Comparison of ENCODE assay signal across 18 mouse cellular contexts in the genomic region with DNA sequence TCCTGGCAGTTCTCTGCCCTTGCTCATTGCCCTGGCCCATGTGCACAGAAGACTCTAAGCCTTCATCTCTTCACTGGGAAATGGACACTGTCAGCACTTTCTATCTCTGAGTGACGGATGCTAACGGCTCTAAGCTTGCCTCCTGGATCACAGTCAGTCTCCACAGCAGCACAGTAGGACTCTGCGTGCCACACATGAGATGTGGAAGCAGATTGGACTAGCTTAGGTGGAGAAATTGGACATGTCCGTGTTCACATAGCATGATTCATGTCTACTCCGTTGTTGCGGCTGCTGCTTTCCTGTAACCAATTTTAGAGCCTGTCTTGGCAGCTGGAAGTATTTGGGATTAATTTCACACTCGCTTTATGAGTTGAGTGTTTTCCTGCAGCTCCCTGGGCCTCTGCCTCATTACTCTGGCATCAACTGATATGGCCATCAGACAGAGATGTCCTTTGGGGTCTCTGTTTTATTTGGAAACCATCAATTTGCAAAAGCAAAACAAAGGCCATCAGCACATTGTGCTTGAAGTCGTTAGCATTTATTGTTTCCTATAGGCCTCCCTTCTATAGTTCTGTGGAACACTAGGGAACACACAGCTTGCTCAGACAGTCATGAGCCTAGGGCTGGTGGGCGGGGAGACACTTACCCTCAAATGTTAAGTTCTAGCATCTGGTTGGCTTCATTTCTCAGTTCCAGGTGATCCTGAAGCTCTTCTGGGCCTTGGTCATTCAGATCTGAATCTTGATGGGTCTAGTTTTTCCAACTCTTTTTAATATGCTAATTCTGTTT.
DNase-seq lines count a peak whose midpoint lies in the region; ATAC-seq and TF ChIP-seq lines count a peak whose summit lies in the region.
"Had no signal": no experiment of that assay in that cellular context is flagged by ENCODE, and none has a peak within 500 bp of the region (broad histone marks: within the 10 kb centered on the region; RNA-seq: fewer than 3 reads in every experiment).

No protein-coding gene starts in this region.

- H3K27me3 ChIP-seq in hindbrain, embryonic 15.5 days: no peaks in the 10 kb centered on the region
- H3K27me3 ChIP-seq in hindbrain, postnatal 0 days (ENCODE audit: insufficient read depth, low read length): no peaks in the 10 kb centered on the region
- H3K27me3 ChIP-seq in MEL (ENCODE audit: control insufficient read depth in 1 of 2, insufficient read depth in 2 of 2, low read length in 2 of 2): no peaks in the 10 kb centered on the region
- H3K27me3 ChIP-seq in limb, embryonic 13.5 days: peaks cover 12% of the 10 kb centered on the region; the same call in 1 of the 2 replicates

- no peak for DNase-seq in hindbrain, postnatal 0 days (ENCODE audit: low spot score)
- peak; percentile 39 for DNase-seq in 3T3-L1 (ENCODE audit: low read depth, low spot score)
- no peak for DNase-seq in MEL (ENCODE audit: low read depth, low spot score)
- no peak for DNase-seq in urinary bladder, adult 18-20 months (ENCODE audit: low spot score in 2 of 2)
- no peak for DNase-seq in c-Kit-positive CD71-positive TER-119-positive erythroid progenitor cells, embryonic 14.5 days (ENCODE audit: low spot score)
- DNase-seq: cerebellum, adult 9-10 months; lung, adult 18-20 months; lung, postnatal 14 days had no signal

- 74% methylated on average over 9 of the region's 9 CpGs for WGBS in hindbrain, embryonic 15.5 days
- WGBS in hindbrain, postnatal 0 days: 74% methylated on average over 9 of the region's 9 CpGs
- 36% methylated on average over 9 of the region's 9 CpGs for WGBS in limb, embryonic 13.5 days

- H3K79me2 ChIP-seq in MEL (ENCODE audit: control insufficient read depth, insufficient read depth, low read length, poor library complexity): no peaks in the 10 kb centered on the region

- no peaks in the 10 kb centered on the region for H3K9me3 ChIP-seq in hindbrain, embryonic 15.5 days
- no peaks in the 10 kb centered on the region for H3K9me3 ChIP-seq in hindbrain, postnatal 0 days (ENCODE audit: low read length)
- H3K9me3 ChIP-seq in MEL (replicated peaks; ENCODE audit: insufficient read depth, low read length): no peaks in the 10 kb centered on the region
- H3K9me3 ChIP-seq in limb, embryonic 13.5 days: no peaks in the 10 kb centered on the region
- H3K9me3 ChIP-seq: embryonic facial prominence, embryonic 13.5 days; forebrain, embryonic 10.5 days; heart, embryonic 10.5 days; hindbrain, embryonic 10.5 days had no signal

- no peak for TF ChIP-seq CTCF in hindbrain, postnatal 0 days (IDR thresholded peaks at IDR 0.05; ENCODE audit: low read depth)
- no peak for TF ChIP-seq CTCF in MEL (IDR thresholded peaks at IDR 0.05 in 2 of 3, conservative IDR thresholded peaks at IDR 0.05 in 1 of 3; ENCODE audit: control insufficient read depth in 1 of 3, insufficient read depth in 1 of 3, low read depth in 2 of 3, low read length in 3 of 3, poor library complexity in 1 of 3, severe bottlenecking in 1 of 3)

- H3K9ac ChIP-seq in hindbrain, embryonic 15.5 days: no peak overlapping the region
- H3K9ac ChIP-seq in hindbrain, postnatal 0 days (replicated peaks; ENCODE audit: low read length): no peak overlapping the region
- H3K9ac ChIP-seq in MEL (ENCODE audit: control insufficient read depth, low read depth, low read length, poor library complexity, severe bottlenecking): no peak overlapping the region
- no peak overlapping the region for H3K9ac ChIP-seq in limb, embryonic 13.5 days
- H3K9ac ChIP-seq: embryonic facial prominence, embryonic 13.5 days had no signal

- H3K4me3 ChIP-seq in hindbrain, embryonic 15.5 days: no peak overlapping the region
- no peak overlapping the region for H3K4me3 ChIP-seq in hindbrain, postnatal 0 days (ENCODE audit: low read length)
- no peak overlapping the region for H3K4me3 ChIP-seq in MEL (ENCODE audit: control insufficient read depth in 1 of 2, insufficient read depth in 1 of 2, low read depth in 2 of 2, low read length in 2 of 2)
- no peak overlapping the region for H3K4me3 ChIP-seq in limb, embryonic 13.5 days
- H3K4me3 ChIP-seq: embryonic facial prominence, embryonic 13.5 days; forebrain, embryonic 10.5 days; heart, embryonic 10.5 days; hindbrain, embryonic 10.5 days had no signal

- no peak for TF ChIP-seq RAD21 in MEL (IDR thresholded peaks at IDR 0.05; ENCODE audit: low read depth, low read length)

- TF ChIP-seq EP300 in MEL (IDR thresholded peaks at IDR 0.05; ENCODE audit: low read depth in 1 of 2, low read length in 2 of 2): no peak

- H3K4me2 ChIP-seq in hindbrain, embryonic 15.5 days: no peak overlapping the region
- H3K4me2 ChIP-seq in hindbrain, postnatal 0 days (ENCODE audit: low read depth, low read length): no peak overlapping the region
- H3K4me2 ChIP-seq in limb, embryonic 13.5 days (replicated peaks): no peak overlapping the region
- H3K4me2 ChIP-seq: embryonic facial prominence, embryonic 13.5 days; liver, embryonic 11.5 days had no signal

- H3K36me3 ChIP-seq in hindbrain, embryonic 15.5 days: no peaks in the 10 kb centered on the region
- no peaks in the 10 kb centered on the region for H3K36me3 ChIP-seq in hindbrain, postnatal 0 days (ENCODE audit: insufficient read depth, low read length)
- peaks cover 0 to 10% of the 10 kb centered on the region in 2 experiments; a peak in 2 of 4 replicates for H3K36me3 ChIP-seq in MEL (ENCODE audit: control insufficient read depth in 1 of 2, insufficient read depth in 2 of 2, low read length in 2 of 2)
- H3K36me3 ChIP-seq in limb, embryonic 13.5 days: no peaks in the 10 kb centered on the region
- H3K36me3 ChIP-seq: embryonic facial prominence, embryonic 13.5 days; forebrain, embryonic 10.5 days; heart, embryonic 10.5 days; hindbrain, embryonic 10.5 days had no signal

- 0 out of 2 replicates have a peak, but pooled peaks cover 4% of the 10 kb centered on the region for H3K4me1 ChIP-seq in hindbrain, embryonic 15.5 days (replicated peaks)
- H3K4me1 ChIP-seq in hindbrain, postnatal 0 days (ENCODE audit: insufficient read depth, low read length): no peaks in the 10 kb centered on the region
- peaks cover 8 to 13% of the 10 kb centered on the region in 2 experiments; a peak in 3 of 4 replicates for H3K4me1 ChIP-seq in MEL (ENCODE audit: control insufficient read depth in 1 of 2, insufficient read depth in 2 of 2, low read length in 2 of 2)
- peaks cover 45% of the 10 kb centered on the region for H3K4me1 ChIP-seq in limb, embryonic 13.5 days

- 0 out of 2 replicates have a peak, but pooled peaks have one; percentile 23 for ATAC-seq in hindbrain, embryonic 15.5 days (ENCODE audit: low FRiP score, low read depth)
- ATAC-seq in hindbrain, postnatal 0 days: no peak
- ATAC-seq in limb, embryonic 13.5 days (ENCODE audit: low FRiP score, low read depth): peak; percentile 72
- no peak for ATAC-seq in activated CD4-positive, CD25-positive, alpha-beta regulatory T cell, adult 4 months
- ATAC-seq: intestine, embryonic 16.5 days; midbrain, embryonic 16.5 days had no signal

- no peak overlapping the region for H3K27ac ChIP-seq in hindbrain, embryonic 15.5 days (replicated peaks)
- H3K27ac ChIP-seq in hindbrain, postnatal 0 days: no peak overlapping the region
- no peak overlapping the region for H3K27ac ChIP-seq in MEL (ENCODE audit: control insufficient read depth, low read depth, low read length)
- no peak overlapping the region for H3K27ac ChIP-seq in limb, embryonic 13.5 days
- H3K27ac ChIP-seq: embryonic facial prominence, embryonic 13.5 days; forebrain, embryonic 10.5 days; heart, embryonic 10.5 days; hindbrain, embryonic 10.5 days had no signal

- no peak for TF ChIP-seq POLR2A in MEL (IDR thresholded peaks at IDR 0.05; ENCODE audit: control insufficient read depth in 1 of 2, insufficient read depth in 1 of 2, low read depth in 1 of 2, low read length in 2 of 2, poor library complexity in 1 of 2)

TF ChIP-seq in MEL, 35 proteins besides CTCF, POLR2A, EP300 and RAD21:
- TF ChIP-seq MXI1 (IDR thresholded peaks at IDR 0.05; ENCODE audit: low read depth, low read length) (0 out of 2 replicates have a peak, but pooled peaks have one; percentile 22), POLR2AphosphoS5 (IDR thresholded peaks at IDR 0.05; ENCODE audit: borderline replicate concordance, low read depth, low read length) (no peak)

Comparison
In these comparisons a context has a peak if more than half of its experiments do, and no peak if none do; other contexts are left out.
1. ATAC-seq: peak in hindbrain, embryonic 15.5 days (single experiment) and limb, embryonic 13.5 days (single experiment); none in hindbrain, postnatal 0 days (single experiment) and activated CD4-positive, CD25-positive, alpha-beta regulatory T cell, adult 4 months (single experiment).